Mouse (Mus musculus): ENCODE data around the gene E130116L18Rik.
A peak's percentile ranks its signal among the peaks of the same experiment; 100 is the strongest.
"Not testable (repeated sequence)": the region's sequence is repeated elsewhere in the genome, so short reads cannot be mapped to it uniquely, and the experiment has no call there.

E130116L18Rik gene

GRCm38 (mm10) chr5:25222752-25223702, at the start of gene E130116L18Rik:
Gene E130116L18Rik (minus strand): TSS chr5:25223153.
- DNase-seq (ENCODE audit: low spot score): peak; percentile 96

- DNase-seq (ENCODE audit: low spot score): no peak
These were observed 45.4 kb upstream of the E130116L18Rik start for GRCm38 (mm10) chr5:25268258-25268888.

- no peak for DNase-seq (ENCODE audit: low spot score)
These were observed 39.3 kb upstream of the E130116L18Rik start for GRCm38 (mm10) chr5:25262266-25262665.

GRCm38 (mm10) chr5:25261452-25261851, 38.5 kb upstream of the E130116L18Rik start:
- DNase-seq (ENCODE audit: low spot score): no peak

- DNase-seq (ENCODE audit: low spot score): no peak
These were observed 33.7 kb upstream of the E130116L18Rik start for GRCm38 (mm10) chr5:25256686-25257085.

- no peak for DNase-seq (ENCODE audit: low spot score)
These were observed 31.5 kb upstream of the E130116L18Rik start for GRCm38 (mm10) chr5:25254491-25254890.

GRCm38 (mm10) chr5:25252825-25253544, 30.0 kb upstream of the E130116L18Rik start:
- no peak for DNase-seq (ENCODE audit: low spot score)

GRCm38 (mm10) chr5:25252423-25252822, 29.5 kb upstream of the E130116L18Rik start:
- DNase-seq (ENCODE audit: low spot score): no peak

- no peak for DNase-seq (ENCODE audit: low spot score)
These were observed 24.1 kb upstream of the E130116L18Rik start for GRCm38 (mm10) chr5:25247036-25247435.

GRCm38 (mm10) chr5:25246473-25246865, 23.5 kb upstream of the E130116L18Rik start:
- DNase-seq (ENCODE audit: low spot score): no peak

- DNase-seq (ENCODE audit: low spot score): no peak
These were observed 23.0 kb upstream of the E130116L18Rik start for GRCm38 (mm10) chr5:25245806-25246472.

- no peak for DNase-seq (ENCODE audit: low spot score)
These were observed 20.1 kb upstream of the E130116L18Rik start for GRCm38 (mm10) chr5:25243101-25243500.

- not testable (repeated sequence) for DNase-seq (ENCODE audit: low spot score)
These were observed 1.4 kb upstream of the E130116L18Rik start for GRCm38 (mm10) chr5:25224377-25224776.

- no peak for DNase-seq (ENCODE audit: low spot score)
These were observed 1.3 kb downstream of the E130116L18Rik start, which contains the start of gene Galnt11 for GRCm38 (mm10) chr5:25221604-25222003. Gene Galnt11 (plus strand): TSS chr5:25221904.

GRCm38 (mm10) chr5:25215006-25215405, 7.9 kb downstream of the E130116L18Rik start:
- DNase-seq (ENCODE audit: low spot score): no peak

GRCm38 (mm10) chr5:25213216-25213615, 9.7 kb downstream of the E130116L18Rik start:
- not testable (repeated sequence) for DNase-seq (ENCODE audit: low spot score)

GRCm38 (mm10) chr5:25211872-25212271, 11.1 kb downstream of the E130116L18Rik start:
- no peak for DNase-seq (ENCODE audit: low spot score)

- DNase-seq (ENCODE audit: low spot score): no peak
These were observed 32.4 kb downstream of the E130116L18Rik start for GRCm38 (mm10) chr5:25190521-25190920.

- peak; percentile 60 for DNase-seq (ENCODE audit: low spot score)
These were observed 34.2 kb downstream of the E130116L18Rik start for GRCm38 (mm10) chr5:25188802-25189201.

GRCm38 (mm10) chr5:25187727-25188126, 35.2 kb downstream of the E130116L18Rik start:
- no peak for DNase-seq (ENCODE audit: low spot score)

GRCm38 (mm10) chr5:25184594-25184993, 38.4 kb downstream of the E130116L18Rik start:
- no peak for DNase-seq (ENCODE audit: low spot score)

GRCm38 (mm10) chr5:25183595-25183994, 39.4 kb downstream of the E130116L18Rik start:
- no peak for DNase-seq (ENCODE audit: low spot score)

Data from testis, postnatal 10 days (tissue).